Mouse (Mus musculus): ENCODE results near the gene Sprtn. TPM values are rescaled to one million over a fixed set of nuclear protein-coding genes. Genes with fewer than 3 reads are reported as not detected.
A peak's percentile ranks its signal among the peaks of the same experiment; 100 is the strongest.

Sprtn gene
- polyA plus RNA-seq, 1 experiment from 2014 or later, result 13.3 TPM

DNA sequence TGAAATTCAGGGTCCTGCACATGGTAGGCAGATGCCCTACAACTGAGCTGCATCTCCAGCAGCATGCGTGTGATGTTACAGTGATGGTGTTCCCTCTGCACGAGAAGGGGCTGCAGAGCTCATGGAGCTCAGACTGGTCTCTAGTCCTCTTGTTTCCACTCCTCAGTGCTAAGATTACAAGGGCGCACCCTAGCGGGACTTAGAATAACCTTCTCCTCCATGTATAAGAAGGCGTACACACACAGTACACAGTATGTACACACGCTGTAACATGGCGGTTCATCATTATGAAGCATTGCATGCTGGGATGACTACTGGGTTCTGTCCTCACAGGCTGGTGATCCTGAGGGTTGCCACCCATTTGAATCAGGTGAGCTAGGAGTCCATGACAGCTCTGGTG is 25.6 kb upstream of the Sprtn start:
- Histone ChIP-seq H3K9me3 (no peaks in the 10 kb centered on the region), H3K27ac (no peak overlapping the region), H3K4me3 (no peak overlapping the region), H3K36me3 (peaks cover 66% of the 10 kb centered on the region), H3K4me1 (no peaks in the 10 kb centered on the region), H3K9ac (no peak overlapping the region), H3K27me3 (no peaks in the 10 kb centered on the region), H3K4me2 (replicated peaks) (no peak overlapping the region)
- no peak for ATAC-seq (ENCODE audit: insufficient number of reproducible peaks, insufficient read depth, low FRiP score, low TSS enrichment)
- 91% methylated on average over 7 of the region's 7 CpGs for WGBS

DNA sequence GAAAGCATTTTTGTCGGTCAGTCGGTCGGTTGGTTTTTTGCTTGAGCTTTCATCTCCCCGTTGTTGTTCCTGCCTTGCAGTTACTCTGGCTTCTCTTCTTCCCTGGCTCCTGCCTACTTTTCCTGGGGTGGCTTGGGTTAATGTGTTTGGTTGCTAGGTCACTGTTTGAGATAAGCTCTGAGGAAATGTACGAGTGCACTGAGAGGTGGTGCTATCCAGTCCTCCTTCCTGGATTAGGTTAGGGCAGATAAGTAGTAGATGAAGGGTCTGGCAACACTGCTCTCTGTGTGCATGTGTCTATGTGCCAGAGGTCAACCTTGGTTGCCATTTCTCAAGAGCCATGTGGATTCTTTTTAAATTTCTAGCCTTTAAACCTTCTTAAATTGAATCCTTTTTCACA is 25.0 kb upstream of the Sprtn start:
- Histone ChIP-seq H3K4me3 (no peak overlapping the region), H3K27me3 (no peaks in the 10 kb centered on the region), H3K4me1 (no peaks in the 10 kb centered on the region), H3K4me2 (replicated peaks) (no peak overlapping the region), H3K9ac (no peak overlapping the region), H3K36me3 (peaks cover 71% of the 10 kb centered on the region), H3K9me3 (no peaks in the 10 kb centered on the region), H3K27ac (no peak overlapping the region)
- 92% methylated on average over 5 of the region's 5 CpGs for WGBS
- no peak for ATAC-seq (ENCODE audit: insufficient number of reproducible peaks, insufficient read depth, low FRiP score, low TSS enrichment)

DNA sequence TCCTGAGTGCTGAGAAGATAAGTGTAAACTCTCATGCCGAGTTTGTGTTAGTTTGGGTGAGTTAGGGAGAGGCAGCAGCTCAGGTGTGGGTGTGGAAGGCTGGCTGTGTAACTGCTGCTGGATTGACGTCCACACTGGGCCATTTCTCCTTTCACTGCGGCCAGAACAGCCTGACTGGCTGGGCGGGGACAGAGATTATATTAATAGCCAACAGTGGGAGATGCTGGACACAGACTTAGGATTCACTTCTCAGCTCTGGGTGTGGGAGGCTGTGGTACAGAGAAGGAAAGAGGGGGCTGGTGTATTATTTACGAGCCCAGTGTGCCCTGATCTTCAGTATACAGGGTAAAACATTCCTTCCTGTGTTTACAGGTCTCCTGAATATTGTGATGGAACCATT is 19.5 kb upstream of the Sprtn start:
- no peak overlapping the region for H3K9ac ChIP-seq
- H3K27me3 ChIP-seq, result no peaks in the 10 kb centered on the region
- H3K27ac ChIP-seq, result no peak overlapping the region
- peaks cover 95% of the 10 kb centered on the region for H3K36me3 ChIP-seq
- H3K4me3 ChIP-seq, result no peak overlapping the region
- H3K4me1 ChIP-seq, result no peaks in the 10 kb centered on the region
- ATAC-seq (ENCODE audit: insufficient number of reproducible peaks, insufficient read depth, low FRiP score, low TSS enrichment), result no peak
- 86% methylated on average over 5 of the region's 5 CpGs for WGBS
- no peak overlapping the region for H3K4me2 ChIP-seq (replicated peaks)
- H3K9me3 ChIP-seq, result no peaks in the 10 kb centered on the region

DNA sequence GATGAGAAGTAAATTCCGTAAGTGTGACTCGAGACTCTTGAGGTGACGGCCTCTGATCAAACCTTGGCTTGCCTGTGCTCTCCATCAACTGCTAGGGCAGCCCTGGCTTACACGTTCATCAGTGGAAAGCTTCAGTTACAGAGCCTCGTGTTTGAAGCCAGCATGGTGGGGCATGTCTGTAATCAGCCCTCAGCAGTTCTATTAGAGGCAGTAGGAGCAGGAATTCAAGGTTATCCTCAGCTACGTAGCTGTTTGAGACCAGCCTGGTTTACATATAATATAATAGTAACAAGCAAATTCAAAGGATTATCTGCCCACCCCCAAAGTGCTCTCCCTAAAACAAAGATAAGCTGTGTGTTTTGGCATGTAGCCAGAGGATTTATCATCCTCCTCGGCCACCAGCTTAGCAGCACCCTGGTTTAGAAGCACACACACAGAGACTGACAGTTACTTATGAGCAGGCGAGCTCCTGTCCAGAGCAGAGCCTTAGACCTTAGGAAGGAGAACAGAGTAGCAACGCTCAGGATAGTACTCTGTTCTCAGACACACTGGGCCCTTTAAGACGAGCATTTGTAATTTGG is 18.6 kb upstream of the Sprtn start:
- Histone ChIP-seq H3K9ac (no peak overlapping the region), H3K27me3 (no peaks in the 10 kb centered on the region), H3K4me2 (replicated peaks) (no peak overlapping the region), H3K4me3 (no peak overlapping the region), H3K9me3 (no peaks in the 10 kb centered on the region), H3K27ac (no peak overlapping the region), H3K36me3 (peaks cover 95% of the 10 kb centered on the region), H3K4me1 (no peaks in the 10 kb centered on the region)
- WGBS, result 88% methylated on average over 10 of the region's 10 CpGs
- no peak for ATAC-seq (ENCODE audit: insufficient number of reproducible peaks, insufficient read depth, low FRiP score, low TSS enrichment)

DNA sequence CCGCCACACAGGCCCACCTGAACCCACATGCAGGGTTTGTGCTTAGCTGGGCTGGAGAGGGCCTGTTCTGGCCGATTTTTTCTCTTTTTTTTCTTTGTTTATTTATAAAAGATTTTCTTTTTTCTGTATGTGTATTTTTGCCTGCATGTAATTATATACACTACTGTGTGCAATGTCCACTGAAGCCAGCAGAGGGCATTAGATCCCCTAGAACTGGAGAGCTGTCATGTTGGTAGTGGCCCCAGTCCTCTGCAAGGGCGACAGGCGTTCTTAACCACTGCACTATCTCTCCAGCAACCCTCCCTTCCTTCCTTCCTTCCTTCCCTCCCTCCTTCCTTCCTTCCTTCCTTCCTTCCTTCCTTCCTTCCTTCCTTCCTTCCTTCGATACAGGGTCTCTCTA is 9.3 kb upstream of the Sprtn start:
- Histone ChIP-seq H3K36me3 (peaks cover 80% of the 10 kb centered on the region), H3K4me3 (no peak overlapping the region), H3K27me3 (no peaks in the 10 kb centered on the region), H3K4me1 (peaks cover 7% of the 10 kb centered on the region; the same call in 1 of the 2 replicates), H3K4me2 (replicated peaks) (no peak overlapping the region), H3K9ac (no peak overlapping the region), H3K27ac (no peak overlapping the region), H3K9me3 (no peaks in the 10 kb centered on the region)
- ATAC-seq (ENCODE audit: insufficient number of reproducible peaks, insufficient read depth, low FRiP score, low TSS enrichment), result no peak
- 95% methylated on average over 5 of the region's 5 CpGs for WGBS

DNA sequence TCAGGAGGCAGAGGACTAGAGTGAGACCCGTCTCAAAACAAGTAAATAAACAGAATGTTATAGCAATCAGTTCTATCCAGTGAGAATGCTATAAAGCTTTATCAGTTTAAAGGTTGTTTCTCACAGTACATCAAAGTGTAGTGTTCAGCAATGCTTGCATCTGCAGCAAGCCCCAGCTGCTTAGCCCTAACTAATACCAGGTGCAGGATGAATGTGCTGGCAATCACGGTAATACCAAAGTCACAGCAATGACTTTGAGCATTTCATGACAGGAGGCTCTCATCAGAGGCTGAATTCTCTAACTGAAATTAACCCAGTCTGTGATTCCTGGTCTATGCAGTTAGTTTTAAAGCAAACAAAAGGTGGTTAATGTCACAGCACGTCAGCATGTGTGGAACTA is 5.1 kb upstream of the Sprtn start:
- Histone ChIP-seq H3K4me3 (no peak overlapping the region), H3K9me3 (no peaks in the 10 kb centered on the region), H3K27me3 (no peaks in the 10 kb centered on the region), H3K9ac (no peak overlapping the region), H3K27ac (peak overlapping the region; percentile 50; the same call in 1 of the 2 replicates), H3K36me3 (peaks cover 56% of the 10 kb centered on the region), H3K4me2 (replicated peaks) (no peak overlapping the region), H3K4me1 (peaks cover 21% of the 10 kb centered on the region)
- ATAC-seq (ENCODE audit: insufficient number of reproducible peaks, insufficient read depth, low FRiP score, low TSS enrichment), result no peak
- 44% methylated on average over 3 of the region's 3 CpGs for WGBS

DNA sequence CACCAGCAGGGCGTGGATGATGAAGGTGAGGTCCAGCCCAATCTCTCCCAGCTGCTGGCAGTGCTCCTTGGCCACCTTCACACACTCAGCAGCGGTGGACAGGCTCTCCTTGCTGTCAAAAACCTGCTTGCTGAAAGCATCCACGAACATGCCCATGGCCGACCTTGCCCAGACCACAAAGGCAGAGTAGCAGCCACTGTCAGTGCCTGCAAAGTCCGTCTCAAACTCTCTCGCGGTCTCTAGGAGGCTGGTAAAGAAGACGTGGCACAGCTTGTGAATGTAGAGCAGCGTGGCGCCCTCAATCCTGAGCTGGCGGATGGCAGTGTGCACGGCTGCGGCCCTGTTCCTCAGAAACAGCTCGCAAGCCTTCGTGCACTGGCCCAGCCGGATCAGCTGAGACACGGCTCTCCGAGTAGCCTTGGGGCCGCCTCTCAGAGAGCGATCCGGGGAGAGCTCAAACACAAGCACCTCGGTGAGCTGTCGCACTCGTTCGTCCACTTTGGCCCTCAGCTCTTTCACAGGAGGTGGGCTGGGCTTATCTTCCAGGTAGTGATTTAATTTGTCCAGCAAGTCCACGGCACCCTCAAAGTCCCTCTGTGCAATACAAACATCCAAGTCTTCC is 1.6 kb upstream of the Sprtn start:
- ATAC-seq (ENCODE audit: insufficient number of reproducible peaks, insufficient read depth, low FRiP score, low TSS enrichment), result no peak
- Histone ChIP-seq H3K36me3 (peaks cover 40% of the 10 kb centered on the region), H3K9ac (peak overlapping the region; percentile 90), H3K27ac (0 out of 2 replicates have a peak overlapping the region, but pooled peaks have one; percentile 76), H3K9me3 (no peaks in the 10 kb centered on the region), H3K4me1 (peaks cover 28% of the 10 kb centered on the region), H3K27me3 (no peaks in the 10 kb centered on the region), H3K4me2 (replicated peaks) (peak overlapping the region; percentile 97), H3K4me3 (peak overlapping the region; percentile 87)
- 79% methylated on average over 26 of the region's 26 CpGs for WGBS

DNA sequence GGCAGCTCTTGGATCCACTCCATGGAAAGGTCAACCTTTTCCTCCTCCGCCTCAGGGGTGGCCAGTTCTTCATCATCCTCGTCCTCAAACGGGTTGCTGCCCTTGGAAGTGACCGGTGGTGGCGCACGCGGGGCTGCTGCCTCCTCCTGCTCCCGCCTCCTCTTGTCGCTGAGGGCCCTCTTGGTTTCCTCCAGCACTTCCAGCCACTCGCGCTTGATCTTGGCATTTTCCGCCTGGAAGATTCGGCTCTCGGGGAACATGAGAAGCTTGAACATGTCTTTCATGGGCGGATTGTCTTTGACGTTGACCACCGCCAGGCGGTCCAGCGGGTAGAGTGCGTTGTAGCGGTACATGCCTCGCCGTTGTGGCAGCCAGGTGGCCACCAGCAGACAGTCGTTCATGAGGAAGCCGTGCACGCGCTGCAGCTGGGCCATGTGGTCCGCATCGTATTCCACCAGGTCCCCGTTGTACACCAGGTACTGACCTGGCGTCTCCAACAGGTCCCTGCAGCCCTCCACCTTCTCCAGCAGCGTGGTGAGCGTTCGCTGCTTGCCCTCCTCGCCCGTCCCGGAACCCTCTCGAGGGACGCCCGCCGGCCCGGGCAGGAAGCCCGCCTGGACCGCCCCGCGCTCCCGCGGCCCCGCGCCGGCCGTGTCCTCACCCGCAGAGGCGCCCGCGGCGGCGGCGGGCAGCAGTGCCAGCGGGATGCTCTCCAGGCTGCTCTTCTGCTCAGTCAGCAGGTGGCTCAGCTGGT is 877 bp upstream of the Sprtn start:
- Histone ChIP-seq H3K36me3 (peaks cover 41% of the 10 kb centered on the region), H3K27ac (peak overlapping the region; percentile 76), H3K27me3 (no peaks in the 10 kb centered on the region), H3K4me3 (peak overlapping the region; percentile 87), H3K4me1 (peaks cover 28% of the 10 kb centered on the region), H3K9me3 (no peaks in the 10 kb centered on the region), H3K9ac (peak overlapping the region; percentile 90), H3K4me2 (replicated peaks) (peak overlapping the region; percentile 97)
- ATAC-seq (ENCODE audit: insufficient number of reproducible peaks, insufficient read depth, low FRiP score, low TSS enrichment), result no peak
- whole genome bisulfite sequencing, result 1% methylated on average over 60 of the region's 60 CpGs

DNA sequence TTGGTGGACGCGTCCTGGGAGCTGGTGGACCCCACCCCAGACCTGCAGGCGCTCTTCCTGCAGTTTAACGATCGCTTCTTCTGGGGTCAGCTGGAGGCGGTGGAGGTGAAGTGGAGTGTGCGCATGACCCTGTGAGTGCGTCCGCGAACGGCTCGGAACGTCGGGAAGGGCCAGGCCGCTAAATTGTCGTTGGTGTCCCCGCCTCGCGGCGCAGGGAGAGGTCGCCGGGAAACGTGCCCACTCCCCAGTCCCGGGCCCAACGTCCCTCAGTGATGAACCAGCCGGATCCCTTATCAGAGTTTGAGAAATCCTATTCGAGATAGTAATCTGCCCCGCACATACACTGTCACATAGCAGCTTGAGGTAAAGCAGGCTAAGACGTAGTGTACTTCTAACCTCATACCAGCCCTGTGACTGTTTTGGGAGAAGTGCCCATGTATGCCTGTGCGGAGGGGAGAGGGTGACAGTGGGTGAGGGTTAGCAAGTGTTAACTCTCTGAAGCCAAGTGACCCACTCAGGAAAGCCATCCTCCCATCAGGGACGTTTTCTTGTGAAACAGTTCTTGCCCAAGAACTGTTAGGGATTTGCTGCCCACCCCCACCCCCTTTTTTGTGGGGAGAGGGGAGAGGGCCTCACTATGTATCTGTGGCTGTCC is 692 bp downstream of the Sprtn start:
- Histone ChIP-seq H3K4me2 (replicated peaks) (peak overlapping the region; percentile 97), H3K9me3 (no peaks in the 10 kb centered on the region), H3K4me3 (peak overlapping the region; percentile 87), H3K4me1 (peaks cover 21% of the 10 kb centered on the region), H3K27ac (peak overlapping the region; percentile 74; the same call in 1 of the 2 replicates), H3K27me3 (no peaks in the 10 kb centered on the region), H3K9ac (peak overlapping the region; percentile 90), H3K36me3 (peaks cover 56% of the 10 kb centered on the region)
- WGBS, result 8% methylated on average over 31 of the region's 31 CpGs
- no peak; the same call in 1 of the 2 replicates for ATAC-seq (ENCODE audit: insufficient number of reproducible peaks, insufficient read depth, low FRiP score, low TSS enrichment)

DNA sequence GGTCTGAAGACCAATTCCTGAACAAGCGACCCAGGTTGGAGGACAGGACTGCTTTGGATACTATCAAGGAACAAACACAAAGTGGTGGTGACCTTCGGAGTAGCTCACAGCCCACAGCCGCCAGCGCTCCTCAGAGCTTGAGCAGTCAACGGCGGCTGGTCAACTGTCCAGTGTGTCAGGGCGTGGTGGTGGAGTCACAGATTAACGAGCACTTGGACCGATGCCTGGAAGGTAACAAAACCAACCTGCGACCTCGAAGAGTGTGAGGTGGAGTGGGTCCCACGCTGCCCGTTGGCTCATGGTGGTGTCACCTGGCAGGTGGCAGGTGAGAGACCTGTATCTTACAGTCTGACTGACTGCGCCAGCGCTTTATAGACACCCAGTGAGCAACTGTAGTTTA is 5.5 kb downstream of the Sprtn start:
- WGBS, result 96% methylated on average over 15 of the region's 15 CpGs
- Histone ChIP-seq H3K9ac (no peak overlapping the region), H3K9me3 (no peaks in the 10 kb centered on the region), H3K27me3 (no peaks in the 10 kb centered on the region), H3K36me3 (peaks cover 81% of the 10 kb centered on the region), H3K4me3 (no peak overlapping the region), H3K27ac (no peak overlapping the region), H3K4me1 (peaks cover 7% of the 10 kb centered on the region), H3K4me2 (replicated peaks) (no peak overlapping the region)
- no peak for ATAC-seq (ENCODE audit: insufficient number of reproducible peaks, insufficient read depth, low FRiP score, low TSS enrichment)

DNA sequence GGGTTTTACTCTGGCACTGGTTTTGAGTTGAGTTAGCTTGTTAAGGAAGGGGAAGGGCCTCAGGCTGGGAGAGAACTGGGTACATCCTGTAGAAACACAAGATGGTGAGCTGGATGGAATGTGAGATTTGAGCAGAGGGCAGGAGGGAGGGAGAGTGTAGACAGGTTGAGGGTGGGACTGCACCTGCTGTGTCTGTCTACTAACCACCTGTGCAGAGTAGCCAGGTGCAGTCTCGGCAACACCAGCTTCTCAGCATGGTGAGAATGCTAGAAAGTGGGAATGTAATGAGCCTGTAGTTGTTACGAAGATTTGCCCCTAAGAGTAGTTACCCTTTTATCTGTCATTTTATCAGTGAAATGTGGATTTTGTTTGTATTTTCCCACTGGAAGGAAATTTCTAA is 7.8 kb downstream of the Sprtn start:
- Histone ChIP-seq H3K9me3 (no peaks in the 10 kb centered on the region), H3K27me3 (no peaks in the 10 kb centered on the region), H3K9ac (no peak overlapping the region), H3K27ac (no peak overlapping the region), H3K36me3 (peaks cover 87% of the 10 kb centered on the region), H3K4me2 (replicated peaks) (no peak overlapping the region), H3K4me1 (no peaks in the 10 kb centered on the region), H3K4me3 (no peak overlapping the region)
- ATAC-seq (ENCODE audit: insufficient number of reproducible peaks, insufficient read depth, low FRiP score, low TSS enrichment), result no peak
- 87% methylated on average over 2 of the region's 2 CpGs for WGBS
